Mouse (Mus musculus) lung, embryonic 16.5 days (tissue): ENCODE data around the gene Ptpa. TPM values are rescaled to one million over a fixed set of nuclear protein-coding genes. Genes with fewer than 3 reads are reported as not detected.

Source experiments
- ATAC-seq: fragments of 200-750 bp; cut with Nextera tagmentation; 2 replicates; pipeline ENCODE4 v1.8.0; 2017; ENCODE audit warnings: low read depth, mild to moderate bottlenecking, moderate library complexity
- H3K27ac ChIP-seq: fragments of 300-500 bp; sonication (generic); 2 replicates; pipeline ENCODE4 v1.5.1; 2014; ENCODE audit warnings: mild to moderate bottlenecking, control low read depth, low read length
- H3K27me3 ChIP-seq: fragments of 300-500 bp; sonication (generic); 2 replicates; pipeline ENCODE4 v1.6.1; 2014; ENCODE audit warnings: low read depth, low read length, mixed read lengths; ENCODE audit not compliant: control insufficient read depth, insufficient read depth
- H3K36me3 ChIP-seq: fragments of 300-500 bp; sonication (generic); 2 replicates; pipeline ENCODE4 v1.6.1; 2014; ENCODE audit warnings: low read length; ENCODE audit not compliant: control insufficient read depth, insufficient read depth
- H3K4me1 ChIP-seq: fragments of 300-500 bp; sonication (generic); replicated peaks from 2 replicates; pipeline ENCODE4 v1.6.1; 2014; ENCODE audit warnings: low read length, mixed read lengths; ENCODE audit not compliant: control insufficient read depth, insufficient read depth
- H3K4me2 ChIP-seq: fragments of 300-500 bp; sonication (generic); 2 replicates; pipeline ENCODE4 v1.6.1; 2014; ENCODE audit warnings: low read depth, low read length, control low read depth
- H3K4me3 ChIP-seq: fragments of 300-500 bp; sonication (generic); 2 replicates; pipeline ENCODE4 v1.5.1; 2014; ENCODE audit warnings: mild to moderate bottlenecking, low read length, control low read depth
- H3K9ac ChIP-seq: fragments of 300-500 bp; sonication (generic); 2 replicates; pipeline ENCODE4 v1.6.1; 2014; ENCODE audit warnings: low read length, control low read depth
- H3K9me3 ChIP-seq: fragments of 300-500 bp; sonication (generic); 2 replicates; pipeline ENCODE4 v1.6.1; 2016; ENCODE audit warnings: low read length; ENCODE audit not compliant: control insufficient read depth
- WGBS: fragments of 180-500 bp; shearing (Covaris S2); extraction: QIAGEN DNeasy Blood & Tissue Kit; methylation state at CpG from one replicate; pipeline ENCODE4 v1.1.7; 2014; 5-methylcytosine and 5-hydroxymethylcytosine counted together
- microRNA-seq: library from miRNA; unstranded; fragments of <30 nt; microRNA quantifications from one replicate; pipeline ENCODE4, GENCODE M21; 2016
- polyA plus RNA-seq: library from polyadenylated mRNA; unstranded; fragments of >200 nt; fragmentation: Nextera tagmentation; extraction: Ambion mirVana; gene quantifications from 2 replicates; pipeline ENCODE4 v1.2.1, GENCODE M21; 2015

Gene Ptpa
- polyA plus RNA-seq, 1 experiment from 2014 or later = 163 TPM

DNA sequence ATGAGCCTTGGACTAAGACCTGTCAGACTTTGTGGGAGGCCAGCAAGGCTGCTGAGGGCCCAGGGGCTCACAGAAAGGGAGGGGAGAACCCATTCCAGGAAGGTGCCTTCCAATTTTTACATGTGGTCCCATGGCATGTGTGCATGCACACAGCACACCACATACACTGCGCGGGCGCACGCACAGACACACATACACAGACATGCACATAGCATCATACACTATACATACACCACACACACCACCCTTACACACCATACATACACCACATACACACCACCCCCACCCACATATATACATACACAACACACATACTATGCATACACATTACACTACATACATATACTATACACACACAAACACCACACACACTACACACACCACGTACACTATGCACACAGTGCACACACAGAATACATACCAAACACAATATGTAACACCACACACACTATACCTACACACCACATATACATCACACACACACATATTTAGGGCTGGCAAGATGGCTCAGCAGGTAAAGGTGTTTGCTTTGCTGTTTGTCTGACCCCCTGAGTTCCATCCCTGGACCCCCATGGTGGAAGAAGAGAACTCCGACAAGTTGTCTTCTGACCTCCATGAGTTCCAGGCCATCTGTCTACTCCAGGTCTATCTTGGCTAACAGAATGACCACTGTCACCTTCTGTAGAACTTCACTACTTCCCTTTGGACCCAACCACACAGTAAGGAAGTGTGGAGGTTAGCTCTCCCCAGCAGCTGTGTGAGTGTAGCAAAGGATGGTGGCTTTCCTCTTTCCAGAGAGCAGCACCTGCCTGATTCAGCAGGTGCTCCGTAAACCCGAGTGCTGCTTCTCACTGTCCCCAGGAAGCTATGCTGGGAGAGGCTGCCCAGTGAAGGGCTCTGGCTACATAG, 79.4 kb downstream of the Ptpa start:
- no peak overlapping the region for H3K27ac ChIP-seq
- no peaks in the 10 kb centered on the region for H3K36me3 ChIP-seq
- H3K27me3 ChIP-seq = no peaks in the 10 kb centered on the region
- H3K4me2 ChIP-seq = peak overlapping the region; percentile 67
- no peak overlapping the region; the same call in 1 of the 2 replicates for H3K4me3 ChIP-seq
- 76% methylated on average over 8 of the region's 8 CpGs for WGBS
- ATAC-seq = peak; percentile 11; the same call in 1 of the 2 replicates
- peaks cover 5% of the 10 kb centered on the region for H3K4me1 ChIP-seq
- no peak overlapping the region for H3K9ac ChIP-seq
- no peaks in the 10 kb centered on the region for H3K9me3 ChIP-seq

DNA sequence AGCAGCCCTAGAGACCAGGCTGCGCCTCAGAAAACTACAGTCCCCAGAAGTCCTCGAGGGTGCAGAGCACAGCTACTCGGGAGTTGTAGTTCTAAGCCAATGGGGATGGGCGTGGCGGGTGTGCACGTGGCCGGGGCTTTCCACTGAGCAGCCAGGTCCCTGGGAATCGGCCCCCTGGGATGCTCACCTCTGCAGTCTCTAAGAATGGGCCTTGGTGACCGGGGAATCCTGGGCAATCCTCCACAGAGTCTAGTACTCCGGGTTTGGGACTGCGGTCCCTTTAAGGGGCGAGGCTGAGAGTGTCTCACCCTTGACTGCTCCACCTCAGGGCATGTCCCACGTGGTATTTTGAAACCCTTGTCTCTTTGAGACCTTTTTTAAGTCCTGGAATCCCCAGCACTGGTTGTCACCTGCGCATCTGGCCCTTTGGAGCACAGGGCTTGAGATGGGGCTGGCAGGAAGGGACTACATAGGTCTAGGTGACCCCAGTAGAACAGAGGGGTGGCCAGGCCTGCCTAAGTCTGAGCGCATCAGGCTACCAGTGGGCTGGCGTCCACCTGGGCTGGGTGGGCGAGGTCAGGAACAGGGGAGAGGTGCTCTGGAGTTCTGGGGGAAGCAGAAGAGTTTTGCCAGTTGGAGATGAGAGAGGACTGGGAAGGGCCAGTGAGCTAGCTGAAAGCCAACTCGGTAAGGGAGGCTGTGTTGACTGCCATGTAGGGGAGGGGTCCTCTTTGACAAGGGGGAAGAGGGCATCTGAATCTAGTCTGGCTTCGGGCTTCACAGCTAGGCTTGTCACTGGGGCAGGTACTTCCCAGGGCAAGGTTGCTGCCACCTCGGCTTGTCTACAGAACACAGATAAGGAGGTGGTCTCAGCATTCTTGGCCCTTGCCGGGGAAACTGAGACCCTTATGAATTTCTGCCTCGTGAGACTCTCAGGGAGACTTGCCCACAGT, 80.3 kb downstream of the Ptpa start:
- Histone ChIP-seq H3K4me1 (peaks cover 5% of the 10 kb centered on the region), H3K36me3 (no peaks in the 10 kb centered on the region), H3K27ac (no peak overlapping the region), H3K9me3 (no peaks in the 10 kb centered on the region), H3K4me2 (peak overlapping the region; percentile 67), H3K27me3 (no peaks in the 10 kb centered on the region), H3K9ac (peak overlapping the region; percentile 53), H3K4me3 (peak overlapping the region; percentile 44)
- 19% methylated on average over 22 of the region's 22 CpGs for WGBS
- ATAC-seq = peak; percentile 96

Small RNAs within 50 kb of the gene (microRNA-seq; reads per million reads assigned to microRNA genes)
- not detected for gene Gm47292

Other genes starting within 250 kb of the Ptpa start
- gene Endog, start 244.5 kb upstream of the Ptpa start, polyA plus RNA-seq = 12.0 and 13.3 TPM in 2 replicates
- gene Spout1, start 237.6 kb upstream of the Ptpa start, polyA plus RNA-seq = 66.6 TPM in 2 replicates
- 12.7 and 12.9 TPM in 2 replicates for gene Kyat1, start 210.2 kb upstream of the Ptpa start, polyA plus RNA-seq
- 41.9 and 42.0 TPM in 2 replicates for gene Lrrc8a, start 178.3 kb upstream of the Ptpa start, polyA plus RNA-seq
- 0.16 and 0.18 TPM in 2 replicates for gene Gm28035, start 175.5 kb upstream of the Ptpa start, polyA plus RNA-seq
- gene Phyhd1, start 149.8 kb upstream of the Ptpa start, polyA plus RNA-seq = 7.4 and 8.2 TPM in 2 replicates
- gene Gm28038, start 135.0 kb upstream of the Ptpa start, polyA plus RNA-seq = not detected in 2 replicates
- 30.3 and 31.4 TPM in 2 replicates for gene Dolk, start 129.7 kb upstream of the Ptpa start, polyA plus RNA-seq
- gene Nup188, start 129.6 kb upstream of the Ptpa start, polyA plus RNA-seq = 30.5 and 33.6 TPM in 2 replicates
- 81.5 and 83.9 TPM in 2 replicates for gene Sh3glb2, start 56.7 kb upstream of the Ptpa start, polyA plus RNA-seq
- gene Miga2, start 51.8 kb upstream of the Ptpa start, polyA plus RNA-seq = 23.4 and 24.8 TPM in 2 replicates
- gene Dolpp1, start 23.8 kb upstream of the Ptpa start, polyA plus RNA-seq = 49.6 and 52.6 TPM in 2 replicates
- gene Crat, start 226 bp upstream of the Ptpa start, polyA plus RNA-seq = 39.3 and 42.4 TPM in 2 replicates
- gene Ier5l, start 58.2 kb downstream of the Ptpa start, polyA plus RNA-seq = 1.1 and 1.5 TPM in 2 replicates
- gene Cstad, start 179.0 kb downstream of the Ptpa start, polyA plus RNA-seq = 0.69 and 1.6 TPM in 2 replicates